In the genomic region with DNA sequence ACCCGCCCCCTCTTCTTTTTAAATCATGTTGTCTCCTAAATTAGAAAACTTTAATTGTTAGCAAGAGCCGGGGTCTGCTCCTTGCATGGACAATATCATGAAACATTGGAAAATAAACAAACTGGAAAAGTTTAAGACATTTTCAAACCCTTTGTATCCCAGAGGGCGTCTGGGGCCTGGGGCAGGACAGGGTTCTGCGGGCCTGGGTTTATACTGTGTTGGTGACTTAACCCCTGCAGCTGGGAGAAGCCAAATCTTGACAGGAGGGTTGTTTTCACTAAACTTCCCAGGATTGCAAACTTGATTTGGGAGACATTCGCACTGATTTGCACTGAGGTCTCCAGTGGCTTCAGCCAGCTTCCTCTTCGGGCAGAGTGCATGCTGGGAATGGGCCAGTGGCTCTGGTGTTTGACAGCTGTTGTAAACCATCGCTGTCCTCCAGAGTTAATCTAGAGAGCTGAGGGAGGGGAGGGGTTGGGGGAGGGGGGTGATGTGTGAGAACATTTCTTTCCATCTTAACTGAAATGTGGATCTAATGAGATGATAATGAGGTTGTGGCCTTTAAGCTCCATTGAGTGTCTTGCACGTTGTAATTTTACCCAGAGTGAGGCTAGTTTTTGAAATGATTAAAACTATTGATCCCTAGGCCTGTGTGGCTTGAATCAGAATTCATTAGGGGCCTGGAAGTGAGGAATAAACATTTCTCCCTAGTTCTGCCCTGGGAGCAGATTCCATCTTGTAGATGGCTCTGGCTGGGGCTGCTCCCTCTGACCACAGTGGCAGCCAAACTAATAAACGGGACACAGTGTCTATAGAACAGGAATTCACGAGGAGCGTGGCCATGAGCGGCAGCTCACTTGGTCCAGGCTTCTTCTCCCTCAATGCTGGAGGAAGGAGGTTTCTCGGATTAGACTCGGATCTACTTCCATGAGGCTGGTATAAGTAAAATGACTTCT, we compare ENCODE assay signal across 14 mouse cellular contexts. TPM values are rescaled to one million over a fixed set of nuclear protein-coding genes. Genes with fewer than 3 reads are reported as not detected.
DNase-seq lines count a peak whose midpoint lies in the region; ATAC-seq and TF ChIP-seq lines count a peak whose summit lies in the region.
"Had no signal": no experiment of that assay in that cellular context is flagged by ENCODE, and none has a peak within 500 bp of the region (broad histone marks: within the 10 kb centered on the region; RNA-seq: fewer than 3 reads in every experiment).

No protein-coding gene starts in this region.

- TF ChIP-seq CTCF in layer of hippocampus, adult 2 months (conservative IDR thresholded peaks at IDR 0.05), result no peak

- no peak overlapping the region for H3K4me2 ChIP-seq in hindbrain, embryonic 12.5 days (replicated peaks)
- no peak overlapping the region for H3K4me2 ChIP-seq in hindbrain, embryonic 14.5 days (replicated peaks)
- no peak overlapping the region for H3K4me2 ChIP-seq in embryonic facial prominence, embryonic 13.5 days
- no peak overlapping the region for H3K4me2 ChIP-seq in midbrain, embryonic 13.5 days (replicated peaks)
- H3K4me2 ChIP-seq: forebrain, embryonic 15.5 days had no signal

- DNase-seq in hindbrain, embryonic 14.5 days (ENCODE audit: low spot score), result no peak
- DNase-seq in kidney, postnatal 10 days, result peak; percentile 81
- DNase-seq in layer of hippocampus, adult 2 months (ENCODE audit: low spot score in 2 of 2), result no peak
- no peak for DNase-seq in urinary bladder, adult 2 months (ENCODE audit: low spot score)
- DNase-seq in heart, postnatal 14 days, result no peak
- DNase-seq: cerebellum, postnatal 14 days; heart, postnatal 4 days; liver had no signal

- H3K9ac ChIP-seq in hindbrain, embryonic 12.5 days, result no peak overlapping the region
- no peak overlapping the region for H3K9ac ChIP-seq in hindbrain, embryonic 14.5 days
- no peak overlapping the region for H3K9ac ChIP-seq in embryonic facial prominence, embryonic 13.5 days
- H3K9ac ChIP-seq in midbrain, embryonic 13.5 days (replicated peaks), result no peak overlapping the region
- H3K9ac ChIP-seq: forebrain, embryonic 15.5 days had no signal

- no peak overlapping the region for H3K27ac ChIP-seq in hindbrain, embryonic 12.5 days
- H3K27ac ChIP-seq in hindbrain, embryonic 14.5 days, result no peak overlapping the region
- peak overlapping the region; percentile 44; the same call in 1 of the 2 replicates for H3K27ac ChIP-seq in embryonic facial prominence, embryonic 13.5 days
- 0 out of 2 replicates have a peak overlapping the region, but pooled peaks have one; percentile 20 for H3K27ac ChIP-seq in midbrain, embryonic 13.5 days
- no peak overlapping the region for H3K27ac ChIP-seq in layer of hippocampus, adult 2 months
- H3K27ac ChIP-seq: forebrain, embryonic 15.5 days had no signal

- H3K4me3 ChIP-seq in hindbrain, embryonic 12.5 days, result no peak overlapping the region
- no peak overlapping the region for H3K4me3 ChIP-seq in hindbrain, embryonic 14.5 days (replicated peaks; ENCODE audit: low read length)
- no peak overlapping the region for H3K4me3 ChIP-seq in embryonic facial prominence, embryonic 13.5 days
- H3K4me3 ChIP-seq in midbrain, embryonic 13.5 days (replicated peaks), result no peak overlapping the region
- H3K4me3 ChIP-seq in layer of hippocampus, adult 2 months, result no peak overlapping the region
- H3K4me3 ChIP-seq: forebrain, embryonic 15.5 days had no signal

- H3K4me1 ChIP-seq in hindbrain, embryonic 12.5 days, result peaks cover 31% of the 10 kb centered on the region
- no peaks in the 10 kb centered on the region for H3K4me1 ChIP-seq in hindbrain, embryonic 14.5 days (replicated peaks; ENCODE audit: control insufficient read depth, insufficient read depth, low read length)
- peaks cover 64% of the 10 kb centered on the region for H3K4me1 ChIP-seq in embryonic facial prominence, embryonic 13.5 days
- peaks cover 23% of the 10 kb centered on the region for H3K4me1 ChIP-seq in midbrain, embryonic 13.5 days (replicated peaks)
- H3K4me1 ChIP-seq: forebrain, embryonic 15.5 days had no signal

- no peaks in the 10 kb centered on the region for H3K36me3 ChIP-seq in hindbrain, embryonic 12.5 days
- H3K36me3 ChIP-seq in hindbrain, embryonic 14.5 days (replicated peaks; ENCODE audit: control insufficient read depth, insufficient read depth), result no peaks in the 10 kb centered on the region
- no peaks in the 10 kb centered on the region for H3K36me3 ChIP-seq in embryonic facial prominence, embryonic 13.5 days
- H3K36me3 ChIP-seq in midbrain, embryonic 13.5 days, result no peaks in the 10 kb centered on the region
- H3K36me3 ChIP-seq: forebrain, embryonic 15.5 days had no signal

- peaks cover 2% of the 10 kb centered on the region; the same call in 1 of the 2 replicates for H3K27me3 ChIP-seq in hindbrain, embryonic 12.5 days
- H3K27me3 ChIP-seq in hindbrain, embryonic 14.5 days (ENCODE audit: control insufficient read depth, insufficient read depth, low read length), result no peaks in the 10 kb centered on the region
- H3K27me3 ChIP-seq in embryonic facial prominence, embryonic 13.5 days, result no peaks in the 10 kb centered on the region
- H3K27me3 ChIP-seq in midbrain, embryonic 13.5 days, result peaks cover 5% of the 10 kb centered on the region; the same call in 1 of the 2 replicates
- H3K27me3 ChIP-seq: forebrain, embryonic 15.5 days; Patski had no signal

- 70% methylated on average over 14 of the region's 14 CpGs for WGBS in hindbrain, embryonic 12.5 days
- WGBS in hindbrain, embryonic 14.5 days, result 66% methylated on average over 14 of the region's 14 CpGs
- 51% methylated on average over 14 of the region's 14 CpGs for WGBS in embryonic facial prominence, embryonic 13.5 days
- 61% methylated on average over 14 of the region's 14 CpGs for WGBS in midbrain, embryonic 13.5 days

- ATAC-seq in hindbrain, embryonic 12.5 days (ENCODE audit: low FRiP score), result 0 out of 2 replicates have a peak, but pooled peaks have one; percentile 23
- ATAC-seq in hindbrain, embryonic 14.5 days (ENCODE audit: low FRiP score), result no peak
- no peak for ATAC-seq in embryonic facial prominence, embryonic 13.5 days (ENCODE audit: insufficient number of reproducible peaks, insufficient read depth, low FRiP score, low TSS enrichment, low read depth)
- no peak for ATAC-seq in midbrain, embryonic 13.5 days
- ATAC-seq: CD4-positive, CD25-positive, alpha-beta regulatory T cell, adult 4 months; forebrain, embryonic 15.5 days; Patski had no signal

- H3K9me3 ChIP-seq in hindbrain, embryonic 12.5 days (replicated peaks), result no peaks in the 10 kb centered on the region
- H3K9me3 ChIP-seq in hindbrain, embryonic 14.5 days (ENCODE audit: control insufficient read depth, low read length), result no peaks in the 10 kb centered on the region
- H3K9me3 ChIP-seq in embryonic facial prominence, embryonic 13.5 days, result no peaks in the 10 kb centered on the region
- H3K9me3 ChIP-seq in midbrain, embryonic 13.5 days, result no peaks in the 10 kb centered on the region
- H3K9me3 ChIP-seq: forebrain, embryonic 15.5 days had no signal

- intact Hi-C loops in heart, postnatal 14 days (cut with DNase I), result no loop called here

RNA-seq across cellular contexts. Expression of gene Vps8, which starts 36.7 kb away (rescaled TPM):
- 28.0 and 33.8 TPM in 2 replicates for polyA plus RNA-seq in hindbrain, embryonic 12.5 days (2016; fragmentation: Nextera tagmentation; extraction: Ambion mirVana)
- polyA plus RNA-seq in hindbrain, embryonic 14.5 days (2014; fragmentation: Nextera tagmentation; extraction: Ambion mirVana), result 37.0 and 40.7 TPM in 2 replicates
- polyA plus RNA-seq in embryonic facial prominence, embryonic 13.5 days (2015; fragmentation: Nextera tagmentation; extraction: Ambion mirVana), result 10.7 and 13.6 TPM in 2 replicates
- 31.4 and 33.4 TPM in 2 replicates for polyA plus RNA-seq in midbrain, embryonic 13.5 days (2015; fragmentation: Nextera tagmentation; extraction: Ambion mirVana)
- 10 to 100 TPM; 55.1 to 55.9 TPM for total RNA-seq in layer of hippocampus, adult 2 months (2021)
- polyA plus RNA-seq in urinary bladder, adult 2 months (2012; rRNA removed), result 13.2 and 14.3 TPM in 2 replicates
- 10 to 100 TPM; 17.5 to 18.9 TPM for total RNA-seq in heart, postnatal 14 days (2021)

Comparison
In these comparisons a context has a peak if more than half of its experiments do, and no peak if none do; other contexts are left out.
1. H3K27ac ChIP-seq: peak in embryonic facial prominence, embryonic 13.5 days (single experiment) and midbrain, embryonic 13.5 days (single experiment); none in hindbrain, embryonic 12.5 days (single experiment), hindbrain, embryonic 14.5 days (single experiment) and layer of hippocampus, adult 2 months (single experiment).